Mouse (Mus musculus): ENCODE measurements around the gene Gabpb2. TPM values are rescaled to one million over a fixed set of nuclear protein-coding genes. Genes with fewer than 3 reads are reported as not detected.

Gene Gabpb2
- polyA plus RNA-seq, 1 experiment from 2014 or later = 3.9 TPM

- H3K9me3 ChIP-seq (ENCODE audit: control insufficient read depth, low read length) = no peaks in the 10 kb centered on the region
- no peak overlapping the region for H3K9ac ChIP-seq
- H3K4me3 ChIP-seq (replicated peaks; ENCODE audit: low read length) = no peak overlapping the region
- no peak for DNase-seq (ENCODE audit: low spot score)
- H3K36me3 ChIP-seq (replicated peaks; ENCODE audit: control insufficient read depth, insufficient read depth) = no peaks in the 10 kb centered on the region
- H3K27ac ChIP-seq = no peak overlapping the region
- no peak overlapping the region for H3K4me2 ChIP-seq (replicated peaks)
- WGBS = 57% methylated on average over 4 of the region's 4 CpGs
- no peaks in the 10 kb centered on the region for H3K4me1 ChIP-seq (replicated peaks; ENCODE audit: control insufficient read depth, insufficient read depth, low read length)
- H3K27me3 ChIP-seq (ENCODE audit: control insufficient read depth, insufficient read depth, low read length) = no peaks in the 10 kb centered on the region
- no peak for ATAC-seq (ENCODE audit: low FRiP score)
Measured at GRCm38 (mm10) chr3:95153874-95154273, 63.8 kb downstream of the Gabpb2 start.

GRCm38 (mm10) chr3:95147924-95148323 is 69.8 kb downstream of the Gabpb2 start:
- DNase-seq (ENCODE audit: low spot score) = no peak
- no peak for ATAC-seq (ENCODE audit: low FRiP score)
- Histone ChIP-seq H3K4me2 (replicated peaks) (no peak overlapping the region), H3K36me3 (replicated peaks; ENCODE audit: control insufficient read depth, insufficient read depth) (no peaks in the 10 kb centered on the region), H3K4me3 (replicated peaks; ENCODE audit: low read length) (no peak overlapping the region), H3K9ac (no peak overlapping the region), H3K9me3 (ENCODE audit: control insufficient read depth, low read length) (no peaks in the 10 kb centered on the region), H3K27ac (no peak overlapping the region), H3K4me1 (replicated peaks; ENCODE audit: control insufficient read depth, insufficient read depth, low read length) (no peaks in the 10 kb centered on the region), H3K27me3 (ENCODE audit: control insufficient read depth, insufficient read depth, low read length) (no peaks in the 10 kb centered on the region)
- WGBS = 37% methylated on average over 3 of the region's 3 CpGs

- H3K9me3 ChIP-seq (ENCODE audit: control insufficient read depth, low read length) = no peaks in the 10 kb centered on the region
- DNase-seq (ENCODE audit: low spot score) (peak; percentile 90), ATAC-seq (ENCODE audit: low FRiP score) (peak; percentile 78; the same call in 1 of the 2 replicates)
- no peaks in the 10 kb centered on the region for H3K4me1 ChIP-seq (replicated peaks; ENCODE audit: control insufficient read depth, insufficient read depth, low read length)
- peaks cover 18% of the 10 kb centered on the region; the same call in 1 of the 2 replicates for H3K36me3 ChIP-seq (replicated peaks; ENCODE audit: control insufficient read depth, insufficient read depth)
- no peak overlapping the region for H3K27ac ChIP-seq
- H3K27me3 ChIP-seq (ENCODE audit: control insufficient read depth, insufficient read depth, low read length) = no peaks in the 10 kb centered on the region
- 14% methylated on average over 5 of the region's 5 CpGs for WGBS
- no peak overlapping the region for H3K9ac ChIP-seq
- no peak overlapping the region for H3K4me3 ChIP-seq (replicated peaks; ENCODE audit: low read length)
- H3K4me2 ChIP-seq (replicated peaks) = no peak overlapping the region
Measured at GRCm38 (mm10) chr3:95142617-95143011, 75.1 kb downstream of the Gabpb2 start.

GRCm38 (mm10) chr3:95141952-95142616 is 75.6 kb downstream of the Gabpb2 start, which contains the start of gene Tnfaip8l2:
Tnfaip8l2 (minus strand) TSS chr3:95142360.
- Histone ChIP-seq H3K9me3 (ENCODE audit: control insufficient read depth, low read length) (no peaks in the 10 kb centered on the region), H3K27me3 (ENCODE audit: control insufficient read depth, insufficient read depth, low read length) (no peaks in the 10 kb centered on the region), H3K9ac (no peak within 1 kb of the TSS), H3K4me3 (replicated peaks; ENCODE audit: low read length) (no peak within 1 kb of the TSS), H3K4me2 (replicated peaks) (no peak within 1 kb of the TSS), H3K27ac (no peak within 1 kb of the TSS), H3K36me3 (replicated peaks; ENCODE audit: control insufficient read depth, insufficient read depth) (peaks cover 18% of the 10 kb centered on the region; the same call in 1 of the 2 replicates), H3K4me1 (replicated peaks; ENCODE audit: control insufficient read depth, insufficient read depth, low read length) (no peaks in the 10 kb centered on the region)
- WGBS = 84% methylated on average over 10 of the region's 10 CpGs
- ATAC-seq (ENCODE audit: low FRiP score) (no peak), DNase-seq (ENCODE audit: low spot score) (no peak)

GRCm38 (mm10) chr3:95141474-95141873 is 76.2 kb downstream of the Gabpb2 start:
- H3K36me3 ChIP-seq (replicated peaks; ENCODE audit: control insufficient read depth, insufficient read depth) = peaks cover 18% of the 10 kb centered on the region; the same call in 1 of the 2 replicates
- no peak overlapping the region for H3K9ac ChIP-seq
- H3K27ac ChIP-seq = no peak overlapping the region
- no peak for ATAC-seq (ENCODE audit: low FRiP score)
- DNase-seq (ENCODE audit: low spot score) = no peak
- 93% methylated on average over 9 of the region's 9 CpGs for WGBS
- H3K27me3 ChIP-seq (ENCODE audit: control insufficient read depth, insufficient read depth, low read length) = no peaks in the 10 kb centered on the region
- no peaks in the 10 kb centered on the region for H3K9me3 ChIP-seq (ENCODE audit: control insufficient read depth, low read length)
- no peak overlapping the region for H3K4me2 ChIP-seq (replicated peaks)
- no peaks in the 10 kb centered on the region for H3K4me1 ChIP-seq (replicated peaks; ENCODE audit: control insufficient read depth, insufficient read depth, low read length)
- H3K4me3 ChIP-seq (replicated peaks; ENCODE audit: low read length) = no peak overlapping the region

- WGBS = 91% methylated on average over 6 of the region's 6 CpGs
- ATAC-seq (ENCODE audit: low FRiP score) = no peak
- Histone ChIP-seq H3K9ac (no peak overlapping the region), H3K27me3 (ENCODE audit: control insufficient read depth, insufficient read depth, low read length) (no peaks in the 10 kb centered on the region), H3K4me2 (replicated peaks) (no peak overlapping the region), H3K27ac (no peak overlapping the region), H3K36me3 (replicated peaks; ENCODE audit: control insufficient read depth, insufficient read depth) (peaks cover 18% of the 10 kb centered on the region; the same call in 1 of the 2 replicates), H3K4me3 (replicated peaks; ENCODE audit: low read length) (no peak overlapping the region), H3K9me3 (ENCODE audit: control insufficient read depth, low read length) (no peaks in the 10 kb centered on the region), H3K4me1 (replicated peaks; ENCODE audit: control insufficient read depth, insufficient read depth, low read length) (no peaks in the 10 kb centered on the region)
- DNase-seq (ENCODE audit: low spot score) = no peak
Measured at GRCm38 (mm10) chr3:95140795-95141194, 76.9 kb downstream of the Gabpb2 start.

- 60% methylated on average over 18 of the region's 18 CpGs for WGBS
Measured at GRCm38 (mm10) chr3:95140289-95140595, 77.5 kb downstream of the Gabpb2 start.

GRCm38 (mm10) chr3:95139586-95140288 is 78.0 kb downstream of the Gabpb2 start:
- ATAC-seq (ENCODE audit: low FRiP score) (no peak), DNase-seq (ENCODE audit: low spot score) (no peak)
- Histone ChIP-seq H3K4me2 (replicated peaks) (no peak overlapping the region), H3K36me3 (replicated peaks; ENCODE audit: control insufficient read depth, insufficient read depth) (peaks cover 18% of the 10 kb centered on the region; the same call in 1 of the 2 replicates), H3K9ac (no peak overlapping the region), H3K9me3 (ENCODE audit: control insufficient read depth, low read length) (no peaks in the 10 kb centered on the region), H3K4me3 (replicated peaks; ENCODE audit: low read length) (no peak overlapping the region), H3K4me1 (replicated peaks; ENCODE audit: control insufficient read depth, insufficient read depth, low read length) (peaks cover 8% of the 10 kb centered on the region), H3K27me3 (ENCODE audit: control insufficient read depth, insufficient read depth, low read length) (no peaks in the 10 kb centered on the region), H3K27ac (no peak overlapping the region)
- 74% methylated on average over 25 of the region's 25 CpGs for WGBS

More at GRCm38 (mm10) chr3:95140289-95140595, 77.5 kb downstream of the Gabpb2 start:
- no peak overlapping the region for H3K4me2 ChIP-seq (replicated peaks)
- H3K9me3 ChIP-seq (ENCODE audit: control insufficient read depth, low read length) = no peaks in the 10 kb centered on the region
- H3K27me3 ChIP-seq (ENCODE audit: control insufficient read depth, insufficient read depth, low read length) = no peaks in the 10 kb centered on the region
- H3K4me1 ChIP-seq (replicated peaks; ENCODE audit: control insufficient read depth, insufficient read depth, low read length) = peaks cover 3% of the 10 kb centered on the region
- ATAC-seq (ENCODE audit: low FRiP score) (no peak), DNase-seq (ENCODE audit: low spot score) (no peak)
- H3K27ac ChIP-seq = no peak overlapping the region
- H3K9ac ChIP-seq = no peak overlapping the region
- no peak overlapping the region for H3K4me3 ChIP-seq (replicated peaks; ENCODE audit: low read length)
- H3K36me3 ChIP-seq (replicated peaks; ENCODE audit: control insufficient read depth, insufficient read depth) = peaks cover 18% of the 10 kb centered on the region; the same call in 1 of the 2 replicates

GRCm38 (mm10) chr3:95136336-95136735 is 81.4 kb downstream of the Gabpb2 start:
- no peak overlapping the region for H3K4me2 ChIP-seq (replicated peaks)
- no peak overlapping the region for H3K27ac ChIP-seq
- no peaks in the 10 kb centered on the region for H3K27me3 ChIP-seq (ENCODE audit: control insufficient read depth, insufficient read depth, low read length)
- no peak for DNase-seq (ENCODE audit: low spot score)
- peaks cover 25% of the 10 kb centered on the region for H3K36me3 ChIP-seq (replicated peaks; ENCODE audit: control insufficient read depth, insufficient read depth)
- no peak for ATAC-seq (ENCODE audit: low FRiP score)
- peaks cover 13% of the 10 kb centered on the region for H3K4me1 ChIP-seq (replicated peaks; ENCODE audit: control insufficient read depth, insufficient read depth, low read length)
- no peak overlapping the region for H3K9ac ChIP-seq
- no peaks in the 10 kb centered on the region for H3K9me3 ChIP-seq (ENCODE audit: control insufficient read depth, low read length)
- 96% methylated on average over 3 of the region's 3 CpGs for WGBS
- no peak overlapping the region for H3K4me3 ChIP-seq (replicated peaks; ENCODE audit: low read length)

Data from hindbrain, embryonic 14.5 days (tissue).